Mouse (Mus musculus) kidney, embryonic 14.5 days (tissue): Measurements from ENCODE around the gene N4bp3. TPM values are rescaled to one million over a fixed set of nuclear protein-coding genes. Genes with fewer than 3 reads are reported as not detected.
A peak's percentile ranks its signal among the peaks of the same experiment; 100 is the strongest.

Experiments used
- ATAC-seq: fragments of 200-750 bp; cut with Nextera tagmentation; 2 replicates; pipeline ENCODE4 v1.8.0; 2017; ENCODE audit warnings: moderate number of reproducible peaks, mild to moderate bottlenecking, moderate TSS enrichment, moderate library complexity; ENCODE audit not compliant: low FRiP score, low TSS enrichment
- H3K27ac ChIP-seq: fragments of 300-500 bp; sonication (generic); 2 replicates; pipeline ENCODE4 v1.5.1; 2014; ENCODE audit warnings: low read depth, mild to moderate bottlenecking, low read length, moderate library complexity, mixed read lengths
- H3K27me3 ChIP-seq: fragments of 300-500 bp; sonication (generic); 2 replicates; pipeline ENCODE4 v1.6.1; 2014; ENCODE audit warnings: mild to moderate bottlenecking, low read length; ENCODE audit not compliant: control insufficient read depth, insufficient read depth
- H3K36me3 ChIP-seq: fragments of 300-500 bp; sonication (generic); 2 replicates; pipeline ENCODE4 v1.6.1; 2014; ENCODE audit warnings: low read length, mixed read lengths; ENCODE audit not compliant: control insufficient read depth, insufficient read depth
- H3K4me1 ChIP-seq: fragments of 300-500 bp; sonication (generic); 2 replicates; pipeline ENCODE4 v1.6.1; 2014; ENCODE audit warnings: low read length, mixed read lengths; ENCODE audit not compliant: control insufficient read depth, insufficient read depth
- H3K4me2 ChIP-seq: fragments of 300-500 bp; sonication (generic); replicated peaks from 2 replicates; pipeline ENCODE4 v1.6.1; 2014; ENCODE audit warnings: low read depth, mild to moderate bottlenecking, low read length
- H3K4me3 ChIP-seq: fragments of 300-500 bp; sonication (generic); 2 replicates; pipeline ENCODE4 v1.5.1; 2014; ENCODE audit warnings: mild to moderate bottlenecking, low read length
- H3K9ac ChIP-seq: fragments of 300-500 bp; sonication (generic); 2 replicates; pipeline ENCODE4 v1.6.1; 2014; ENCODE audit warnings: low read depth, mild to moderate bottlenecking, low read length, moderate library complexity
- H3K9me3 ChIP-seq: fragments of 300-500 bp; sonication (generic); 2 replicates; pipeline ENCODE4 v1.6.1; 2016; ENCODE audit warnings: low read length; ENCODE audit not compliant: control insufficient read depth
- WGBS: fragments of 180-500 bp; shearing (Covaris S2); extraction: QIAGEN DNeasy Blood & Tissue Kit; methylation state at CpG from one replicate; pipeline ENCODE4 v1.1.7; 2014; 5-methylcytosine and 5-hydroxymethylcytosine counted together
- polyA plus RNA-seq: library from polyadenylated mRNA; unstranded; fragments of >200 nt; fragmentation: Nextera tagmentation; extraction: Ambion mirVana; gene quantifications from 2 replicates; pipeline ENCODE4 v1.2.1, GENCODE M21; 2014

The N4bp3 gene
- polyA plus RNA-seq, 1 experiment from 2014 or later = 22.6 TPM

- peaks cover 16% of the 10 kb centered on the region; the same call in 1 of the 2 replicates for H3K36me3 ChIP-seq
- peaks cover 33% of the 10 kb centered on the region; the same call in 1 of the 2 replicates for H3K4me1 ChIP-seq
- H3K27ac ChIP-seq = peak overlapping the region; percentile 48; the same call in 1 of the 2 replicates
- H3K9me3 ChIP-seq = no peaks in the 10 kb centered on the region
- H3K4me3 ChIP-seq = peak overlapping the region; percentile 47; the same call in 1 of the 2 replicates
- H3K9ac ChIP-seq = peak overlapping the region; percentile 74; the same call in 1 of the 2 replicates
- WGBS = 26% methylated on average over 3 of the region's 3 CpGs
- H3K27me3 ChIP-seq = no peaks in the 10 kb centered on the region
- H3K4me2 ChIP-seq = peak overlapping the region; percentile 97
- ATAC-seq = no peak
Measured at GRCm38 (mm10) chr11:51648566-51648965, 2.1 kb downstream of the N4bp3 start.

GRCm38 (mm10) chr11:51646751-51647667, 3.6 kb downstream of the N4bp3 start:
- H3K4me2 ChIP-seq = peak overlapping the region; percentile 97
- H3K4me1 ChIP-seq = peaks cover 33% of the 10 kb centered on the region; the same call in 1 of the 2 replicates
- peak overlapping the region; percentile 12 for H3K4me3 ChIP-seq
- no peaks in the 10 kb centered on the region for H3K27me3 ChIP-seq
- no peak overlapping the region for H3K9ac ChIP-seq
- H3K27ac ChIP-seq = peak overlapping the region; percentile 77
- 57% methylated on average over 15 of the region's 15 CpGs for WGBS
- peaks cover 26% of the 10 kb centered on the region; the same call in 1 of the 2 replicates for H3K36me3 ChIP-seq
- ATAC-seq = no peak
- H3K9me3 ChIP-seq = no peaks in the 10 kb centered on the region

- no peak for ATAC-seq
- H3K36me3 ChIP-seq = peaks cover 26% of the 10 kb centered on the region; the same call in 1 of the 2 replicates
- H3K4me2 ChIP-seq = no peak overlapping the region
- peaks cover 33% of the 10 kb centered on the region; the same call in 1 of the 2 replicates for H3K4me1 ChIP-seq
- WGBS = 75% methylated on average over 7 of the region's 7 CpGs
- peak overlapping the region; percentile 31; the same call in 1 of the 2 replicates for H3K27ac ChIP-seq
- H3K27me3 ChIP-seq = no peaks in the 10 kb centered on the region
- no peak overlapping the region for H3K9ac ChIP-seq
- no peaks in the 10 kb centered on the region for H3K9me3 ChIP-seq
- no peak overlapping the region for H3K4me3 ChIP-seq
Measured at GRCm38 (mm10) chr11:51646245-51646644, 4.4 kb downstream of the N4bp3 start.

- Histone ChIP-seq H3K27me3 (no peaks in the 10 kb centered on the region), H3K4me1 (peaks cover 33% of the 10 kb centered on the region; the same call in 1 of the 2 replicates), H3K9ac (no peak overlapping the region), H3K4me3 (no peak overlapping the region), H3K4me2 (no peak overlapping the region), H3K36me3 (peaks cover 26% of the 10 kb centered on the region; the same call in 1 of the 2 replicates), H3K9me3 (no peaks in the 10 kb centered on the region), H3K27ac (no peak overlapping the region)
- 64% methylated on average over 13 of the region's 13 CpGs for WGBS
- ATAC-seq = no peak
Measured at GRCm38 (mm10) chr11:51645293-51645692, 5.3 kb downstream of the N4bp3 start.

GRCm38 (mm10) chr11:51644217-51644616, 6.4 kb downstream of the N4bp3 start:
- H3K4me1 ChIP-seq = peaks cover 29% of the 10 kb centered on the region; the same call in 1 of the 2 replicates
- no peak overlapping the region for H3K27ac ChIP-seq
- H3K9ac ChIP-seq = no peak overlapping the region
- 79% methylated on average over 16 of the region's 16 CpGs for WGBS
- no peaks in the 10 kb centered on the region for H3K9me3 ChIP-seq
- H3K27me3 ChIP-seq = no peaks in the 10 kb centered on the region
- no peak overlapping the region for H3K4me3 ChIP-seq
- H3K4me2 ChIP-seq = no peak overlapping the region
- peaks cover 26% of the 10 kb centered on the region; the same call in 1 of the 2 replicates for H3K36me3 ChIP-seq
- ATAC-seq = no peak

GRCm38 (mm10) chr11:51643761-51644160, 6.9 kb downstream of the N4bp3 start:
- peaks cover 25% of the 10 kb centered on the region; the same call in 1 of the 2 replicates for H3K4me1 ChIP-seq
- no peaks in the 10 kb centered on the region for H3K9me3 ChIP-seq
- no peak overlapping the region for H3K9ac ChIP-seq
- no peak for ATAC-seq
- peaks cover 26% of the 10 kb centered on the region; the same call in 1 of the 2 replicates for H3K36me3 ChIP-seq
- no peak overlapping the region for H3K4me2 ChIP-seq
- 63% methylated on average over 15 of the region's 15 CpGs for WGBS
- no peak overlapping the region for H3K4me3 ChIP-seq
- H3K27me3 ChIP-seq = no peaks in the 10 kb centered on the region
- no peak overlapping the region for H3K27ac ChIP-seq

- Histone ChIP-seq H3K4me3 (no peak overlapping the region), H3K4me2 (no peak overlapping the region), H3K9me3 (no peaks in the 10 kb centered on the region), H3K27me3 (no peaks in the 10 kb centered on the region), H3K36me3 (peaks cover 26% of the 10 kb centered on the region; the same call in 1 of the 2 replicates), H3K27ac (no peak overlapping the region), H3K4me1 (peaks cover 24% of the 10 kb centered on the region; the same call in 1 of the 2 replicates), H3K9ac (no peak overlapping the region)
- WGBS = 80% methylated on average over 9 of the region's 9 CpGs
- no peak for ATAC-seq
Measured at GRCm38 (mm10) chr11:51643202-51643601, 7.4 kb downstream of the N4bp3 start.

GRCm38 (mm10) chr11:51640748-51641147, 9.9 kb downstream of the N4bp3 start:
- H3K9ac ChIP-seq = no peak overlapping the region
- H3K27me3 ChIP-seq = no peaks in the 10 kb centered on the region

More at GRCm38 (mm10) chr11:51640748-51641147, 9.9 kb downstream of the N4bp3 start:
- WGBS = 81% methylated on average over 7 of the region's 7 CpGs
- peaks cover 20% of the 10 kb centered on the region; the same call in 1 of the 2 replicates for H3K4me1 ChIP-seq
- H3K4me3 ChIP-seq = no peak overlapping the region
- H3K27ac ChIP-seq = no peak overlapping the region
- H3K4me2 ChIP-seq = no peak overlapping the region
- ATAC-seq = no peak
- no peaks in the 10 kb centered on the region for H3K9me3 ChIP-seq
- peaks cover 25% of the 10 kb centered on the region; the same call in 1 of the 2 replicates for H3K36me3 ChIP-seq
